Mouse (Mus musculus) liver, embryonic 14.5 days (tissue): ENCODE measurements around the gene Arrdc2.

Experiments used
- CTCF ChIP-seq: IDR thresholded peaks from 2 replicates; pipeline ENCODE4 v1.5.1; 2016; ENCODE audit warnings: antibody characterized with exemption, low read depth, control low read depth
- EP300 ChIP-seq: IDR thresholded peaks from 2 replicates; pipeline ENCODE4 v1.6.1; 2016; ENCODE audit warnings: antibody characterized with exemption, low read depth

GRCm38 (mm10) chr8:70792700-70793099 lies 46.8 kb downstream of the Arrdc2 start:
- TF ChIP-seq CTCF = 0 out of 2 replicates have a peak, but pooled peaks have one; percentile 2
- TF ChIP-seq EP300 = no peak
